Mouse (Mus musculus): ENCODE measurements around the gene Adgrg6.

- no peak for TF ChIP-seq CTCF (IDR thresholded peaks at IDR 0.05; ENCODE audit: low read depth, low read length)
- no peak for TF ChIP-seq POLR2A (IDR thresholded peaks at IDR 0.05; ENCODE audit: extremely low read depth, insufficient read depth, low read length)
Observed at GRCm38 (mm10) chr10:14476393-14476792, 69.1 kb downstream of the Adgrg6 start.

Measured in liver, adult 2 months (tissue).